Comparison of ENCODE assay signal across 17 mouse cellular contexts in the genomic region with DNA sequence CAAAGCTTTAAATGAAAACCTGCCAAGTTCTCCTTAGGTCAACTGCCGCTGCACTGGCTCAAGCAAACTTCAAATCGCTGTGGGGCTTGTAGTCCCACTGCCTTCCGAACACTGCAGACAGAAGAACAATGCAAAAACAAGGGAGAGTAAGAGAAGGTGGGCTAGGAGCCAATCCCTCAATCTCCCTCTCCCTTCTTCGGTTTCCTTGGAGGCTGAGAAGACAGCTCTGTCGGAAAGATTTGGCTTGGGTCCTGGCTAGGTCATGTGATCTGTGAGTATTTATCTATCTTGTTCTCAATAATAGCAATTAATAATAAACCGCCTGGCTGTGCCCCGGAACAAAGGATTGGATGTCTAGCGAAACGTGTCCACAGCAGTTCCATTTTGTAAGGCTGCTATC.
DNase-seq lines count a peak whose midpoint lies in the region; ATAC-seq lines count a peak whose summit lies in the region.
"Had no signal": no experiment of that assay in that cellular context is flagged by ENCODE, and none has a peak within 500 bp of the region (broad histone marks: within the 10 kb centered on the region; RNA-seq: fewer than 3 reads in every experiment).

No protein-coding gene starts in this region.

- WGBS in embryonic facial prominence, embryonic 13.5 days, result 78% methylated on average over 9 of the region's 9 CpGs
- 92% methylated on average over 9 of the region's 9 CpGs for WGBS in embryonic facial prominence, embryonic 10.5 days
- WGBS in hindbrain, embryonic 15.5 days, result 57% methylated on average over 9 of the region's 9 CpGs
- 66% methylated on average over 9 of the region's 9 CpGs for WGBS in hindbrain, embryonic 13.5 days
- 75% methylated on average over 9 of the region's 9 CpGs for WGBS in midbrain, embryonic 14.5 days
- WGBS in midbrain, embryonic 15.5 days, result 65% methylated on average over 9 of the region's 9 CpGs

- no peaks in the 10 kb centered on the region for H3K9me3 ChIP-seq in embryonic facial prominence, embryonic 13.5 days
- no peaks in the 10 kb centered on the region for H3K9me3 ChIP-seq in embryonic facial prominence, embryonic 10.5 days
- no peaks in the 10 kb centered on the region for H3K9me3 ChIP-seq in hindbrain, embryonic 15.5 days
- H3K9me3 ChIP-seq in hindbrain, embryonic 13.5 days, result no peaks in the 10 kb centered on the region
- no peaks in the 10 kb centered on the region for H3K9me3 ChIP-seq in midbrain, embryonic 14.5 days (ENCODE audit: control insufficient read depth, low read length)
- H3K9me3 ChIP-seq in midbrain, embryonic 15.5 days, result no peaks in the 10 kb centered on the region
- H3K9me3 ChIP-seq: heart, embryonic 13.5 days; lung, embryonic 15.5 days; midbrain, embryonic 13.5 days had no signal

- 0 out of 2 replicates have a peak overlapping the region, but pooled peaks have one; percentile 17 for H3K27ac ChIP-seq in embryonic facial prominence, embryonic 13.5 days
- H3K27ac ChIP-seq in embryonic facial prominence, embryonic 10.5 days (replicated peaks), result no peak overlapping the region
- H3K27ac ChIP-seq in hindbrain, embryonic 15.5 days (replicated peaks), result no peak overlapping the region
- H3K27ac ChIP-seq in hindbrain, embryonic 13.5 days, result no peak overlapping the region
- H3K27ac ChIP-seq in midbrain, embryonic 14.5 days (replicated peaks; ENCODE audit: low read depth, low read length), result no peak overlapping the region
- no peak overlapping the region for H3K27ac ChIP-seq in midbrain, embryonic 15.5 days
- H3K27ac ChIP-seq: heart, embryonic 13.5 days; lung, embryonic 15.5 days; midbrain, embryonic 13.5 days; neural tube, embryonic 12.5 days; stomach, postnatal 0 days had no signal

- H3K27me3 ChIP-seq in embryonic facial prominence, embryonic 13.5 days, result no peaks in the 10 kb centered on the region
- H3K27me3 ChIP-seq in embryonic facial prominence, embryonic 10.5 days (replicated peaks; ENCODE audit: low read depth, poor library complexity, severe bottlenecking), result no peaks in the 10 kb centered on the region
- H3K27me3 ChIP-seq in hindbrain, embryonic 15.5 days, result no peaks in the 10 kb centered on the region
- H3K27me3 ChIP-seq in hindbrain, embryonic 13.5 days, result no peaks in the 10 kb centered on the region
- H3K27me3 ChIP-seq in midbrain, embryonic 14.5 days (ENCODE audit: control insufficient read depth, insufficient read depth, low read length), result no peaks in the 10 kb centered on the region
- H3K27me3 ChIP-seq in midbrain, embryonic 15.5 days (replicated peaks), result no peaks in the 10 kb centered on the region
- H3K27me3 ChIP-seq: heart, embryonic 13.5 days; lung, embryonic 15.5 days; midbrain, embryonic 13.5 days; neural tube, embryonic 12.5 days; Patski had no signal

- no peak for ATAC-seq in embryonic facial prominence, embryonic 13.5 days (ENCODE audit: insufficient number of reproducible peaks, insufficient read depth, low FRiP score, low TSS enrichment, low read depth)
- no peak for ATAC-seq in hindbrain, embryonic 15.5 days (ENCODE audit: low FRiP score, low read depth)
- no peak for ATAC-seq in hindbrain, embryonic 13.5 days (ENCODE audit: low FRiP score)
- no peak for ATAC-seq in midbrain, embryonic 14.5 days (ENCODE audit: low FRiP score, low TSS enrichment)
- ATAC-seq in midbrain, embryonic 15.5 days (replicated peaks), result no peak
- ATAC-seq: midbrain, embryonic 13.5 days; Patski had no signal

- no peaks in the 10 kb centered on the region for H3K4me1 ChIP-seq in embryonic facial prominence, embryonic 13.5 days
- no peaks in the 10 kb centered on the region for H3K4me1 ChIP-seq in embryonic facial prominence, embryonic 10.5 days
- peaks cover 7% of the 10 kb centered on the region; the same call in 1 of the 2 replicates for H3K4me1 ChIP-seq in hindbrain, embryonic 15.5 days (replicated peaks)
- no peaks in the 10 kb centered on the region for H3K4me1 ChIP-seq in hindbrain, embryonic 13.5 days (replicated peaks)
- no peaks in the 10 kb centered on the region for H3K4me1 ChIP-seq in midbrain, embryonic 14.5 days (ENCODE audit: control insufficient read depth, insufficient read depth, low read length)
- H3K4me1 ChIP-seq in midbrain, embryonic 15.5 days, result no peaks in the 10 kb centered on the region
- H3K4me1 ChIP-seq: heart, embryonic 13.5 days; lung, embryonic 15.5 days; midbrain, embryonic 13.5 days; neural tube, embryonic 12.5 days had no signal

- no peak overlapping the region for H3K4me3 ChIP-seq in embryonic facial prominence, embryonic 13.5 days
- no peak overlapping the region for H3K4me3 ChIP-seq in embryonic facial prominence, embryonic 10.5 days
- no peak overlapping the region for H3K4me3 ChIP-seq in hindbrain, embryonic 15.5 days
- H3K4me3 ChIP-seq in hindbrain, embryonic 13.5 days, result no peak overlapping the region
- no peak overlapping the region for H3K4me3 ChIP-seq in midbrain, embryonic 14.5 days (replicated peaks; ENCODE audit: low read depth, low read length)
- H3K4me3 ChIP-seq in midbrain, embryonic 15.5 days, result no peak overlapping the region
- H3K4me3 ChIP-seq: heart, embryonic 13.5 days; lung, embryonic 15.5 days; midbrain, embryonic 13.5 days; neural tube, embryonic 12.5 days had no signal

- no peak for DNase-seq in embryonic facial prominence, embryonic 10.5 days (ENCODE audit: low spot score)
- DNase-seq in midbrain, embryonic 14.5 days, result peak; percentile 18
- peak; percentile 43 for DNase-seq in gastrocnemius, postnatal 14 days
- DNase-seq in thymus, postnatal 4 days, result no peak
- DNase-seq: kidney, adult 18-20 months; kidney, postnatal 4 days; thymus, postnatal 25 days had no signal

- no peak overlapping the region for H3K4me2 ChIP-seq in embryonic facial prominence, embryonic 13.5 days
- H3K4me2 ChIP-seq in hindbrain, embryonic 15.5 days, result peak overlapping the region; percentile 18; the same call in 1 of the 2 replicates
- no peak overlapping the region for H3K4me2 ChIP-seq in hindbrain, embryonic 13.5 days
- no peak overlapping the region for H3K4me2 ChIP-seq in midbrain, embryonic 14.5 days (ENCODE audit: low read length)
- H3K4me2 ChIP-seq in midbrain, embryonic 15.5 days, result no peak overlapping the region
- H3K4me2 ChIP-seq: heart, embryonic 13.5 days; lung, embryonic 15.5 days; midbrain, embryonic 13.5 days; neural tube, embryonic 12.5 days had no signal

- no peaks in the 10 kb centered on the region for H3K36me3 ChIP-seq in embryonic facial prominence, embryonic 13.5 days
- H3K36me3 ChIP-seq in embryonic facial prominence, embryonic 10.5 days (replicated peaks), result no peaks in the 10 kb centered on the region
- H3K36me3 ChIP-seq in hindbrain, embryonic 15.5 days, result no peaks in the 10 kb centered on the region
- H3K36me3 ChIP-seq in hindbrain, embryonic 13.5 days, result no peaks in the 10 kb centered on the region
- no peaks in the 10 kb centered on the region for H3K36me3 ChIP-seq in midbrain, embryonic 14.5 days (ENCODE audit: control insufficient read depth, insufficient read depth, low read length)
- H3K36me3 ChIP-seq in midbrain, embryonic 15.5 days (replicated peaks), result no peaks in the 10 kb centered on the region
- H3K36me3 ChIP-seq: heart, embryonic 13.5 days; lung, embryonic 15.5 days; midbrain, embryonic 13.5 days; neural tube, embryonic 12.5 days had no signal

- no peak overlapping the region for H3K9ac ChIP-seq in embryonic facial prominence, embryonic 13.5 days
- no peak overlapping the region for H3K9ac ChIP-seq in hindbrain, embryonic 15.5 days
- H3K9ac ChIP-seq in hindbrain, embryonic 13.5 days, result no peak overlapping the region
- H3K9ac ChIP-seq in midbrain, embryonic 14.5 days (replicated peaks; ENCODE audit: low read length), result no peak overlapping the region
- no peak overlapping the region for H3K9ac ChIP-seq in midbrain, embryonic 15.5 days
- H3K9ac ChIP-seq: heart, embryonic 13.5 days; lung, embryonic 15.5 days; midbrain, embryonic 13.5 days; neural tube, embryonic 12.5 days had no signal

- intact Hi-C loops in gastrocnemius, postnatal 14 days (cut with DNase I; ENCODE audit: low total_unique reads), result no loop called here

Comparison
In these comparisons a context has a peak if more than half of its experiments do, and no peak if none do; other contexts are left out.
1. DNase-seq: peak in midbrain, embryonic 14.5 days (single experiment) and gastrocnemius, postnatal 14 days (single experiment); none in embryonic facial prominence, embryonic 10.5 days (single experiment) and thymus, postnatal 4 days (single experiment).